Mouse (Mus musculus): ENCODE results near the gene Ubr2. TPM values are rescaled to one million over a fixed set of nuclear protein-coding genes. Genes with fewer than 3 reads are reported as not detected.

The Ubr2 gene
- total RNA-seq (2021), result 10 to 100 TPM; 52.3 to 52.4 TPM
- long read RNA-seq, experiment 1, full-length matches to known transcripts, result 1 of 5 reads
- long read RNA-seq, experiment 1, partial matches to known transcripts, result 3 of 5 reads
- long read RNA-seq, experiment 1, other reads (novel, unspliced or antisense), result 1 of 5 reads
- long read RNA-seq, experiment 2, full-length matches to known transcripts, result 1 of 9 reads
- long read RNA-seq, experiment 2, partial matches to known transcripts, result 3 of 9 reads
- long read RNA-seq, experiment 2, other reads (novel, unspliced or antisense), result 5 of 9 reads

DNA sequence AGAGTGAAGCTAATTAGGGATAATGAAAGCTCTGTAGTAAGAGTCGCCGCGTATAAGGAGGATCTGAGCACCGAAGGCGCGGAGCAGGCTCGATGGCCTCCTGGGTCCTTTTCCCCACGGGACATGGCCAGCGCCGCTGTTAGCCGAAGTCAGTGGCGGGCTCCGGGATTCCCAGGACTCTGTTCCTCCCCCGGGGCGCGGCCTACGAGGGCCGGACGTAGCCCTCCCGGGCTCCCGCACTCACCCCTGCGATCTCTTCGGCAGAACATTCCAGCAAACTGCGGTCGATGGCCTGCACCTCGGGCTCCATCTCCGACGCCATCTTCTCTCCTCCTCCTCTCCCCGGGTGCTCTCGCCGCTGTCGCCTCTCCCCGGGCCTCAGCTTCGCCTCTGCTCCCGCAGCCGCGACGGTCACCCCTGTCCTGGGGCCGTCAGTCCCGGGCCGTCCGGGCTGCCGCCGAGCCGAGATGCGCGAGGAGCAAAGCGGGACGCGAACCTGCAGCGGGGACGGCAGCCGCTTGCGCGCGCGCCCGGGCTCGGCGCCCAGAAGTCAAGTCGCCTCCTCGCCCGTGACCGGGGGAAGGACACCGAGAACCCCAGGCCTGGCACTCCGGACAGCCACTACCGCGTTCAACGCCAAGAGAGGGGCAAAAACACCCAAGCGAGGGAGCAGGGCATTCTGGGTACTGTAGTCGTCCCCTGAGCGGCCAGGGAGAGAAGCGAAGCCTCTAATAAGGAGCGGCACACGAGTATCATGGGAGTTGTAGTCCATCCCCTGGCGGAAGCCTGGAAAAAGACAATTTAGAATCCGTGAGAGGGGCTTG lies at the start of gene Ubr2:
Gene Ubr2 (minus strand): TSS at position 659 of the 824 bp plus-strand sequence.
- peak; percentile 87 to 95 for DNase-seq (ENCODE audit: low spot score in 2 of 2)

DNA sequence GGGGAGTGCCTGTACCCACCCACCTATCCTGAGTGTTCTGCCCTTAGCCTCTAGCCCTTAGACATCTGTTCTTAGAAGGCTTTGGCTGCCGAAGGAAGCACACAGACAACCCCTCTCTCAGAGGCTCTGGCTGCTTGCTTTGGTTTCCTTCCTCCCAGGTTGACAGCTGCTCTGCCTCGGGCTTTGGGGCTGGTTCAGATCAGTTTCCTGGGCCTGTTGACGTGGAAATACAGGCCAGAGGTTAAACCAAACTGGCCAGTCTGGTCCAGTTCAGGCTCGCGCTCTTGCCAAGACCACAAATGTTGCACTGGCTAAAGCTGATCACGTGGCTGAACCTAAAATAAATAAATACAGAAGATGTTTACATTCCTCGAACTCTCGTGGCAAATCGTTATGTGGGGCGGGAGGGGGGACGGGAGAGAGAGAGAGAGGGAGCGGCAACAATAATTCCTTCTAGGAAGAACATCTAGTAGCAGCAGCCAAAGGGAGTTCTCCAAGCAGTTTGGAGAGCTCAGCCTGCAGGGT lies 49.5 kb upstream of the Ubr2 start:
- DNase-seq (ENCODE audit: low spot score in 2 of 2), result no peak

DNA sequence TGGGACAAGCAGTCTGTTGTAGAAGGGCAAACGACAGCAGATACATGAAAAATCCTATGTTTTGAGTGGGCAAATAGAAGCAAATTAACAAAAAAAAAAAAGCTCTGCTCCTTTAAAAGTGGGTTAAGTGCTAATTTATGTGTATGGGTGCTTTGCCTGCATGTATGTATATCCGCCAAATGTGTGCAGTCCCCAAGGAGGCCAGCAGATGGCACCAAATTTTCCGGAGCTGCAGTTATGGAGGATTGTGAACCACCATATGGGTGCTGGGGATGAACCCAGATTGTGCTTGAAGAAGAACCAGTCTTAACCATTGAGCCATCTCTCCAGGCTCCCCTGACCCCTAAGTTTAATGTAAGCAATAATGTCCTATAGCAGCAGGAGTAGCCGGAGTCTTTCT lies 47.6 kb upstream of the Ubr2 start:
- DNase-seq (ENCODE audit: low spot score in 2 of 2), result no peak

DNA sequence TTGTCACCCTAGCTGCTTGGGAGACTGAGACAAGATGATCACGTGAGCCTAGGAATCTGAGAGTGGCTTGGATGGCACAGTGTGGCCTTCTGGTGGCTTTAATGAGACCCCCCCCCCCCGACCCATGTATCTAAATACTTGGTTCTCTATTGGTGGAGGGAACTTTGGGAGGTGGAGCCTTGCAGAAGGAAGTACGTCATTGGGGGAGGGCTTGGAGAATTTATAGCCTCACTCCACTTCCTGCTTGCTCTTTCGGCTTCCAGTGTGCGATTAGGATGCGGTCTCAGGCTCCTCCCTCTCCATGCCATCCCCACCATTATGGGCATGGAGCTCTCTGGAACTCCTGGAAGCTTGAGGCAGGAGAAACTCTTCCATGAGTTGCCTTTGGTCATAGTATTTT lies 46.1 kb upstream of the Ubr2 start:
- DNase-seq (ENCODE audit: low spot score in 2 of 2), result no peak

DNA sequence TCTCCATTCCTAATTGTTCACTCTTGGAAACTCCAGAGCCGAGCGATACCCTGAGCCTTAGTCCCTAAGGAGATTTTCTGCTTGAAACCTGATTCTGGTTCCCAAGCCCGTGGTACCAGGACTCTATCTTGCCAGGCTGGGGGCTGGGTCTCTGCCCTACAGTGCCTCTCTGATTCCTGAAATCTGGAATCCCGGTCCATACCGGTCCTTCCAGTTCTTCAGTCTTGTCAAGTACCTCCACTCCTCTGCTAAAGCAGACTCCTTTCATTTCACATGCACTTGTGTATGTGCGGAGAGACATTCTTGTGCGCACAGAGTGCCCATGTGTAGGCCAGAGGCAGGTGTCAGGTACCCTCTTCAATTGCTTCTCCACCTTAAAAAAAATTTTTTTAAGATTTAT lies 44.8 kb upstream of the Ubr2 start:
- DNase-seq (ENCODE audit: low spot score in 2 of 2), result no peak

DNA sequence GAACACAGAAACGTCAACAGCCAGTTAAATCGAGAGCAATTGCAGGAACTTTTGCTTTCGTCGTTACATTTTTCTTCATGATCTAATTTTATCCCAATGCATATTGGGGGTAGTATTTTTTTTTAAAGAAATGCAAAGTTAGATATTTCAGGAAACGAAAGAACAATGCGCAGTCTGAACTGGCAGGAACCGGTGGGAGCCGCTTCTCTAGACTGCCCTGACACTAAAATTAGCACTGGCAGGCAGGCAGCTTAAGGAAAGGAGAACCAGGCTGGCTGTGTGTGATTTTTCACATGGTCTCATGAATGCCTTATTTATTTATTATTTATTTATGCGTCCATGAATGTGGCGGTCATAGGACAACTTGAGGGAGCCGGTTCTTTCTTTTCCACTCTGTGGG lies 44.3 kb upstream of the Ubr2 start:
- DNase-seq (ENCODE audit: low spot score in 2 of 2), result no peak

DNA sequence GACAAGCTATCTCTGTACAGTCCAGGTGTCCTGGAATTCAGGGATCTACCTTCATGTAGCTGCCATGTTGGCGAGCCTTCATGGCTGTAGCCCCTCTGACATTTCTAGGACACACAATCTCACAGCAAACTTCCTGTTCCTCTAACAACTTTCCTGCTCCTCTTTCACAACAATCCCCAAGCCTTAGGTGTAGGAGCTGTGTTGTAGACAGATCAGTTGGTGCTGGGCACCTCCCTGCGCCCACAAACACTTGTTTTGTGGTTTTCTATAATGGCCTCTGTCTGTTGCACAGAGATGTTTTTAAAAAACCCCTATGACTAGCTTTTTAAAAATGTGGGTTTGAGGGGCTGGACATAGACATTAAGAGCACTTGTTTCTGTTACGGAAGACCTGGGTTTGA lies 40.3 kb upstream of the Ubr2 start:
- no peak for DNase-seq (ENCODE audit: low spot score in 2 of 2)

DNA sequence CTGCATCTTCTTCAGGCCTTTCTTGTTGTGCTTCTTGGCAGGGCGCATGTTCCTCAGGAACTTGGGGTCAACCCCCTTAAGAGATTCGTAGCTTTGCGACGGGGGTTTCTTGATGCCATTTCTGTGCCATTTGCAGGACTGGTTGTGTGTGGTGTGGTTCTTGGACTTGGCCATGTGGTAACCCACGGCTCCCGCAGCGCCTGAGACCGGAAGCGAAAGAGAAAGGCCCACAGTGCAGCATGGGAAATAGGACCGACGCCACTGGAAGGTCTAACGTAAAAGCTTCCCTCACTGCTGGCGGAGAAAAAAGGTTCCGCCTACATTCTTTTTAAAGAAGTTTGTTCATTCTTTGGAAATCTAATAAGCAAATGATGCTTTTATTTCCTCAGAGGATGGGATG lies 32.5 kb upstream of the Ubr2 start:
- no peak for DNase-seq (ENCODE audit: low spot score in 2 of 2)

DNA sequence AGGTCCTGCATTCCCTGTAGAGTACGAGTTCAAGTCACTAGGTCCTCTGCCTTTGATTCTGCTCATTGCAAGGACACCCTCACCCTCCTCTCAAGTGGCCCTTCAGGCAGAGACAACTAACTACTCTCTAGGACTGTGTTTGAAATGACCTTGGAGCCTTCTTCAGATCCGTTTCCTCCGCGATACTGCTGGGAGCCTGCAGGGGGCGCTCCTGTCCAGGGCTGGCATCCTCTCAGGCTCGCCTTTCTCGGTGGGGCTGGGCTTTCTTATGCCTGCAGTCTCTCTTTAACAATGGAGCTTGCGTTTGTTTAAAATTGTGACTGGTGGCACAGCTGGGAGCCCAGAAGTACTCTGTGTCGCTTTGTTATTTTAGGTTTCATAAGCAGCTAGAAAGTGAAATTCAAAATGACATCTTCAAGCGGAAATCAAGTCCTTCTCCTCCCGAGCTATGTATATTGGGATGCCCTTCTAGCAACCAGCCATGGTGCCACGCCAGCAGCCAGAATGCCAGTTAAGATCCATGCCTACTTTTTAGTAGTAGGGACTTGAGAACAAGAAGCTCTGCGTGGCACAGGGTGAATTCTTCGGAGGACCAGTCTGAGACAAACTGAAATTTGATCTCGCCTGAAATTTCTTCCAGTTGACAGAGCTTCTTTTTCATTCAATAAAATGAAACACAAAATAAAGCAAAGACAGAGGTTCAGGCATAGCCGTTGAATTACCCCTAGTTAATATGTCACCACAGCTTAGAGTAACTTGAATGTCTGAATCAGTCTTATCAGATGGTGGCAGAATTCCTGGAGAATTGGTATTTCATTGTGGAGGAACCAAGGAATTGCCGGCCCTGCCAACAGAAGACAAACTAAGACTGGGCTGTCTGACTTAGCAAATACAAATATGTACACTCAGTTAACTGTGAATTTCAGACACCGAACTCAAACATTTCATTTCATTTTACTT lies 28.8 kb upstream of the Ubr2 start:
- peak; percentile 89 to 90 for DNase-seq (ENCODE audit: low spot score in 2 of 2)

DNA sequence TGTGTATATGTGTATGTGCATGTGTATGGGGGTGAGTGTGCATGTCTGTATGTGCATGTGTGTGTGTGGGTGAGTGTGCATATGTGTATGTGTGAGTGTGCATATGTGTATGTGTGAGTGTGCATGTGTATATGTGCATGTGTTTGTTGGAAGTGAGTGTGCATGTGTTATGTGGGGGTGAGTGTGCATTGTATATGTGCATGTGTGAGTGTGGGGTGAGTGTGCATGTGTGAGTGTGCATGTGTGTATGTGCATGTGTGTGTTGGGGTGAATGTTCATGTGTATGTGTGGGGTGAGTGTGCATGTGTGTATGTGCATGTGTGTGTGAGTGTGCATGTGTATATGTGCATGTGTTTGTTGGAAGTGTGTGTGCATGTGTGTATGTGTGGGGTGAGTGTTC lies 24.2 kb upstream of the Ubr2 start:
- no peak for DNase-seq (ENCODE audit: low spot score in 2 of 2)

DNA sequence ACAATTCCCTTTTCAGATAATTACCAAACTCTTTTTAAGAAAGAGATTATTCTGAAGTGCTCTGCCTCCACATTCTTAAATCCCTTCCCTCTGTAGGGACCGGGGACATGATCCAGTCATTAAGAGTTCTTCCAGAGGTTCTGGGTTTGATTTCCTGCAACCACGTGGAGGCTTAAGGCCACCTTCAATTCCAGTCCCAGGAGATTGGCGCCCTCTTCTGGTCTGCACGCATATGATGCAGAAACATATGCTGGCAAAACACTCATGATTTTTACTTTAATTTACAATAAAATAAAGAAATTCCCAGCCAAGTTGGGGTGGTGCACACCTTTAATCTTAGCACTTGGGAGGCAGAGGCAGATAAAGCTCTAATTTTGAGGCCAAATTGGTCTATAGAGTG lies 23.3 kb upstream of the Ubr2 start:
- DNase-seq (ENCODE audit: low spot score in 2 of 2), result peak in 1 of 2 experiments; percentile 43

DNA sequence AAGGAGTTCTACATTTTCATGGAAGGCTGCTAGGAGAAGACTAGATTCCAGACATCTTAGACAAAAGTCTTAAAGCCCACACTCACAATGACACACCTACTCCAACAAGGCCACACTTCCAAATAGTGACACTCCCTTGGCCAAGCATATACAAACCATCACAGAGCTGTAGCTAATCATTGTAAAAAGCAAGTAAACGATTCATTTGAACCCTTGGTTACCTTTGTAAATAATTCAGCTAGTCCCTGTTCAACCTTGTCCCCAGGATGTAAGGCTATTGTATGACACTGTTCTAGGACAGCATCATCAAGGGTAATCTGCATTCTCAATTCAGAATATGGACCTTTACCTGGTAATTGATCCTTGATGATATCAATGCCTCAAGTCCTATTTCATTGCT lies 14.4 kb upstream of the Ubr2 start:
- no peak for DNase-seq (ENCODE audit: low spot score in 2 of 2)

DNA sequence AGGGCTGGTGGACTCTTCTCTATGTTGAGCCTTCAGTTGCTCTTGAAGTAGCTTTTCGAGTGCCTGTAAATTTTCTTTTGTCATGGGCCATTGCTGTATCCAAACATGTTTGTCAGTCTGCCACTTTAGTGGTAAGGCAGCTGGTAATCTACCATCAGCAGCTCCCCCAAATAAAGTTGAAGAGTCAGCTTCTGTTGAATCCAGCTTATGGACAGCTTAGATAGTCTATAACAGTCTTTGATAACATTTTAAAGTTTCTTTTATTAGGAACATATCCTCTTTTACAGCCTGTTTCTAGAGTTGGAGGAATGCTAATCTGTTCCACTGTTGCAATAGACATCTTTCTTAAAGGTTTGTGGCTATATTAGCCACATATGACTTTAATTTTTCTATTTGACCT lies 13.0 kb upstream of the Ubr2 start:
- DNase-seq (ENCODE audit: low spot score in 2 of 2), result no peak

DNA sequence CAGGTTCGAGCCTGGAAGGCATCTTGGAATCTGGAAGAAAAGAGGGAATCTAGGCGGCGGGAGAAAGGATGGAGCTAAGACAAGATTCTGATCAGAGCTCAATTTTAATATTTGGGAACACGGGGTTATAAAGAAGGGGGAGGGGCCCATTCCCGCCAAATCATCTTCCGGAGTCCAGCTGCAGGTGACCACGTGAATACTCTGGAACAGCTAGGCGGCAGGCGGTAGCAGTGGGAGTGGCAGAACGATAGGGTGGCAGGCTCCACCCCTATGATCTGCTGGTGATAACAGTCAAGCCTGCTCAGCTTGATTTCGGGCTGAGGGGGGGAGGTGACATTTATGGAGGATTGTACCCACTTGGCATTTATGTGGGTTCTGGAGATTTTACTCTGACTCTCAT lies 2.5 kb upstream of the Ubr2 start:
- no peak for DNase-seq (ENCODE audit: low spot score in 2 of 2)

DNA sequence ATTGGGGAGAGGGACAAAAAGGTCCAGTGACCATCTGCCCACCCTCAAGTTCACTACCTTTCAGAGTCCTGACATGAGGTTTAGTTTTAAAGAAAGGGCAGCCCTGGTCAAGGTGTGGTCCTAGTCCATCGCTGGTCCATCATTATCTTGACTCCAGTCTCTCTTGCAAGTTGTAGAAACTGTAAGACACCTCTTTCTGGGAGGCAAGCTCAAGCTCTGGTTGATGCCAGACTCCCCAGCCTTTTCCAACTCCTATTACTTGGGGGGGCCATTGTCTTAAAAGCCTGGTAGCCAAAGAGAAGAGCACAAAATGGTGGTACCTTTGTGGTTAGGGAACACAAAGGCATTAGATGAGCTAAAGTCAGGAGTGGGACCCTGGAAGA lies 1.3 kb upstream of the Ubr2 start:
- no peak for DNase-seq (ENCODE audit: low spot score in 2 of 2)

DNA sequence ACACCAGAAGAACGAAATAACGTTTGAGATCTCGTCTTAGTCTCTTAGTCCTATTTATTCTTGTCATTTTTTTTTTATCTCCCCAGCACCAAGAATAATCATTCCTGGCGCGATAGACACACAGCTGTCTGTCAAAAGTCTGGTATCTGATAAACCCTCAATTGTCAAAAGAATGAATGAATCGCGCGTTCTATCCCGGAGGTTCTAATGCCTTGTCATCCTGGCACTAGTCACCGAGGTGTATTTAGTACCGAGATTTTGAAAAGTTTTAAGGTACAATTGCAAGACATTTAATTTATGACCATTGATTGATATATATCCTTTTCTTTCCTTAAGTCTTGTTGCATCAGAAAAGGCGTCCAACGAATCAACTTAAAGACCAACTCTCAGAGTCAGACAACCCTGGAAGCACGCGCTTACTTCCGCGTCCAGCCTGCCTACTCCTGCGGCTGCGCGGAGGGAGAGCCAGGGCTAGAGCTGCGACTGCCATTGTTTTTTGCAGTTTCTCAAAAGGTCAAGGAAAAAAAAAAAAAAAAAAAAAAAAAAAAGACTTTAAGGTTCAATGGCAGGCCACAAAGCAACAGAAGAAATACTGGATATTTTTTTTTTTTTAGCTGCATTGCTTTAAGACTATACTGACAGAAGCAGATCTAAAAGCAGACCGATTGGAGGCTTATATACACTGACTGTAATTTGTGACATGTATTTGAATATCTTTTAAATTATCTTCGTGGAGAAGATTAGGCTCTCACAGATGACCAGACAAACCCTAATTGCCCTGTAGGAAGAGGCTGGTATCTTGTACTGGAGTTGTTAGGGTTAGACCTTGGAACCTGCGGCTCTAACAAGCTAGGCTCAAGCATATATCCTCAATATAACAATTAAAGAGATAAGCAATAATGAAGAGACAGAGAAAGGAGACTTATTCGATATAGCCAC lies 635 bp upstream of the Ubr2 start:
- DNase-seq (ENCODE audit: low spot score in 2 of 2), result peak; percentile 49 to 82

DNA sequence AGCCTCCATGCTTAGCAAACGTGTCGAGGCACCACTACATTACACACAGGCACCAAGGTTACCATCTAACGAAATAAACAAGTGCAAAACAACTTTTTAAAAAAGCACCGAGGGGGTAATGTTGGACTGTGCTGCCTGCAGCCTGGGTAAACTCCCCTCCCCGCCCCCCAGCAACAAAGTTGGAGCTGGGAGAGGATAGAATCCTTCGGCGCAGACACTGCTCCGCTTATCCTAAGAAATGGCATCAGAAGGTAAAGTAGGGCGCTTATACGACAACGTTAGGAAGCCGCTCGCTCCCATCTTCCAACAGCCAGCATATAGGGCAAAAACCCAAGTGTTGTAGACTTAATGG lies 834 bp downstream of the Ubr2 start:
- peak in 1 of 2 experiments; percentile 15 for DNase-seq (ENCODE audit: low spot score in 2 of 2)

DNA sequence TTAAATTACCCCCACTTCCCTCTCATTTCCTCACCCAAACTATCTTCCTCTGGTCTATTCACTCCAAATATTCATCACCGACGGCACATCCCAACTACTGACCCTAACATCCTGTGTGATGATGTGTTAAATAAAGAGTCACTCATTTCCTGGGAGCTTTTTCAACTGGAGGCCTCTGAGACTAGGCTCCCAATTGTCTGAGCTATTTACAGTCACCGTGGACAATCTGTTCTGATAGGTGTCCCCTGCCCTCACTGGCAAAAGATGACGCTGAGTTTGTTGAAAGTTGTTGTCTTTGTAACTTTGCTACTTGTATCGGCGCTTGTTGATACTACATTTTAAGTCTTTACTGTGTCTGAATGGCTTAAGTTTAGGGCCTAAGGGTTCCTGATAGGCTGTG lies 1.3 kb downstream of the Ubr2 start:
- DNase-seq (ENCODE audit: low spot score in 2 of 2), result no peak

DNA sequence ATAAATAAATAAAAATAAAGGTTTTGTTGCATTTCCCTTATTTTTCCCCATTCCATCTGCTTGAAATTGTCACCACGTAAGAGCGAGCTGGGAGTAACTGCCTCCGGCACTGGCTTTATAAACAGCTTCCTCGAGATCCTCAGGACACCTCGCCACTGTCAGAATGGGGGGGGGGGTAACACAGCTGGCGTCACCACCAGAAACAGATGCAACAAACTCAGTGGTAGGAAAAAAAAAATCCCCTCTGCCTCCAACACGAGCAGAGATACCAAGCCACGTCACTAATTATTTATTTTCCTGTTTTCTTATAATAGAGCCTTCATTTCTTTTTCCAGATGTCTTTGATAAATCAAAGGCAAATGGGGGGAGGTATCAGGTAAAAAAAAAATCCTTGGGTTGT lies 1.9 kb downstream of the Ubr2 start:
- no peak for DNase-seq (ENCODE audit: low spot score in 2 of 2)

DNA sequence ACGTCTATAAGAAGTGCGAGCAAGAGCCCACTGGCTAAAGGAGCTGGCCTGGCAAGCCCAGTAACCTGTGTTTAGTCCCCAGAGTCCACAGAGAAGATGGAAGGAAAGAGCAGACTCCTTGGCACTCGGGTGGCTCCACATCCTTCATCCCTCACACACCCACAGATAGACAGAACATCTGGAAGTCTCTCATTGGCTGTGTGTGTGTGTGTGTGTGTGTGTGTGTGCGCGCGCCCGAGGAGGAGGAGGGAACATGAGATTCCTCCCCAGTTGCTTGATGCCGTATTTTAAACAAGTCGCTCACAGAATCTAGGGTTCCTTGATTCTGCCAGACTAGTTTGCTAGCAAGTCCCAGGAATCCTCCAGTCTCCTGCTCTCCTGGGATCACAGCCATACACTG lies 3.6 kb downstream of the Ubr2 start:
- DNase-seq (ENCODE audit: low spot score in 2 of 2), result no peak

Data from layer of hippocampus, postnatal 14 days (tissue).